Mouse (Mus musculus) B cell, adult 62 days (primary cell): ENCODE data around the gene Tsc22d1. TPM values are rescaled to one million over a fixed set of nuclear protein-coding genes. Genes with fewer than 3 reads are reported as not detected.

Experiments
- total RNA-seq: library from RNA; stranded (reverse); gene quantifications from 4 replicates; pipeline ENCODE4 v1.2.4, GENCODE M21; 2023

Gene Tsc22d1
- total RNA-seq = 112 to 126 TPM (median 123 TPM) in 4 replicates

GRCm38 (mm10) chr14:76414862-76415780, at the start of gene Tsc22d1:
Tsc22d1 (plus strand) TSS chr14:76414961.

GRCm38 (mm10) chr14:76556852-76557208, 142.1 kb downstream of the Tsc22d1 start, which contains the start of gene Serp2:
Serp2 (minus strand) TSS chr14:76556889.

Other genes with a start within 250 kb of the Tsc22d1 start
- gene Serp2, start 141.9 kb downstream of the Tsc22d1 start, total RNA-seq = 1.7 to 3.5 TPM (median 2.8 TPM) in 4 replicates